Comparison of ENCODE assay signal across 31 mouse cellular contexts in the genomic region with DNA sequence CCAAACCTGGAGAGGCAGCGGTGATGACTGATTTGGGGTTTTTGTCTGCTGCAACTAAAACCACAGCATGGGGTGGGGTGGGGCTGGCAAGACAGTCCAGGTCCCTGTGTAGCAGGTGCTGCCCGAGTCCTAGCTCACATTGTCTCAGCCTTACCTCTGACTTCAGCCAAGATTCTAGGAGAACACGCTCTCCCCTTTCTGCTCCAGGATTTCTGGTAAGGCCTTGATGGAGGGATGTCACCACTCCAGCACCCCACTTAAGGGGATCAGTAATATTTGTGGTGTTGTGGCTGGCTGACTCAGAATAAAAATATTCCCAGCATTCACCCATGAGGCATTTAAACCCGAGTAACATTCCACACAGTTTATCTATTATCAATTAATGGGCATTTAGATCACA. TPM values are rescaled to one million over a fixed set of nuclear protein-coding genes. Genes with fewer than 3 reads are reported as not detected.
DNase-seq lines count a peak whose midpoint lies in the region; ATAC-seq lines count a peak whose summit lies in the region.
"Had no signal": no experiment of that assay in that cellular context is flagged by ENCODE, and none has a peak within 500 bp of the region (broad histone marks: within the 10 kb centered on the region; RNA-seq: fewer than 3 reads in every experiment).

No protein-coding gene starts in this region.

- H3K27me3 ChIP-seq in hindbrain, embryonic 16.5 days (replicated peaks; ENCODE audit: control insufficient read depth, insufficient read depth, low read length) = no peaks in the 10 kb centered on the region
- H3K27me3 ChIP-seq: forebrain, embryonic 13.5 days; heart, embryonic 13.5 days; intestine, embryonic 15.5 days had no signal

- no peak overlapping the region for H3K27ac ChIP-seq in hindbrain, embryonic 16.5 days (ENCODE audit: low read depth, low read length)
- H3K27ac ChIP-seq: forebrain, embryonic 10.5 days; forebrain, embryonic 13.5 days; heart, adult 2 months; heart, embryonic 10.5 days; heart, embryonic 13.5 days; hindbrain, embryonic 14.5 days; intestine, embryonic 15.5 days had no signal

- DNase-seq in 3134 (ENCODE audit: extremely low read depth, insufficient read length, low spot score) (peak; percentile 58), 3T3-L1 (ENCODE audit: low read depth, low spot score) (peak; percentile 60), R1 (ENCODE audit: low read depth, low spot score) (peak; percentile 65)
- DNase-seq in Muller cell, postnatal 12 days (ENCODE audit: inconsistent ontology term) = peak; percentile 64
- DNase-seq in kidney, postnatal 4 days = no peak
- no peak for DNase-seq in left cerebral cortex, postnatal 10 days (ENCODE audit: extremely low spot score in 1 of 2, low spot score in 2 of 2)
- DNase-seq: adrenal gland, adult 8-10 months; adrenal gland, postnatal 36 days; B cell, adult 2 months; cerebellum, adult 18-20 months; cerebellum, adult 9-10 months; cerebellum, postnatal 14 days; gastrocnemius, postnatal 10 days; gastrocnemius, postnatal 36 days; heart, postnatal 14 days; heart, postnatal 4 days; kidney, adult 11 months had no signal

- H3K4me3 ChIP-seq in hindbrain, embryonic 16.5 days (ENCODE audit: low read length) = no peak overlapping the region
- H3K4me3 ChIP-seq: forebrain, embryonic 10.5 days; forebrain, embryonic 13.5 days; heart, adult 2 months; heart, embryonic 10.5 days; heart, embryonic 13.5 days; intestine, embryonic 15.5 days had no signal

- H3K4me2 ChIP-seq in hindbrain, embryonic 16.5 days (ENCODE audit: low read length) = no peak overlapping the region
- H3K4me2 ChIP-seq: forebrain, embryonic 13.5 days; heart, embryonic 13.5 days; hindbrain, embryonic 14.5 days; intestine, embryonic 15.5 days had no signal

- no peaks in the 10 kb centered on the region for H3K9me3 ChIP-seq in hindbrain, embryonic 16.5 days (ENCODE audit: control insufficient read depth, low read length)
- H3K9me3 ChIP-seq: forebrain, embryonic 10.5 days; heart, embryonic 10.5 days; heart, embryonic 13.5 days; intestine, embryonic 15.5 days had no signal

- no peaks in the 10 kb centered on the region for H3K4me1 ChIP-seq in hindbrain, embryonic 16.5 days (ENCODE audit: control insufficient read depth, insufficient read depth, low read depth, low read length)
- H3K4me1 ChIP-seq: forebrain, embryonic 10.5 days; forebrain, embryonic 13.5 days; heart, embryonic 10.5 days; intestine, embryonic 15.5 days had no signal

- H3K9ac ChIP-seq in hindbrain, embryonic 16.5 days (ENCODE audit: low read depth, low read length) = no peak overlapping the region
- H3K9ac ChIP-seq: forebrain, embryonic 13.5 days; heart, embryonic 13.5 days; hindbrain, embryonic 14.5 days; intestine, embryonic 15.5 days had no signal

- no peak for ATAC-seq in inflammation-experienced regulatory T-cells, adult 6 months
- ATAC-seq in hindbrain, embryonic 16.5 days = no peak
- ATAC-seq: CD4-positive, CD25-positive, alpha-beta regulatory T cell, adult 4 months; forebrain, embryonic 13.5 days; forebrain, embryonic 16.5 days; intestine, embryonic 15.5 days had no signal

- intact Hi-C loops in left cerebral cortex, postnatal 10 days (cut with DNase I) = no loop called here

- WGBS in hindbrain, embryonic 16.5 days = 96% methylated on average over 4 of the region's 4 CpGs

- no peaks in the 10 kb centered on the region for H3K36me3 ChIP-seq in hindbrain, embryonic 16.5 days (ENCODE audit: control insufficient read depth, insufficient read depth, low read length)
- H3K36me3 ChIP-seq: forebrain, embryonic 10.5 days; heart, embryonic 10.5 days; heart, embryonic 13.5 days; intestine, embryonic 15.5 days had no signal

RNA-seq across cellular contexts. Expression of a gene that starts 11.6 kb away (rescaled TPM):
- not detected for polyA plus RNA-seq in inflammation-experienced regulatory T-cells, adult 6 months (2017; shearing (Covaris generic))
- polyA plus RNA-seq in hindbrain, embryonic 16.5 days (2015; fragmentation: Nextera tagmentation; extraction: Ambion mirVana) = not detected in 2 replicates
- not detected for total RNA-seq in left cerebral cortex, postnatal 10 days (2021)
- total RNA-seq: granulocyte monocyte progenitor cell, adult 5-6 weeks; heart, adult 2 months; heart, postnatal 4 days had no signal
- polyA plus RNA-seq: CD4-positive, CD25-positive, alpha-beta regulatory T cell, adult 4 months; embryonic facial prominence, embryonic 11.5 days; forebrain, embryonic 10.5 days; forebrain, embryonic 13.5 days; forebrain, embryonic 16.5 days; heart, embryonic 10.5 days; heart, embryonic 13.5 days; hindbrain, embryonic 11.5 days had no signal

RNA-seq across cellular contexts. Expression of a gene that starts 12.2 kb away (rescaled TPM):
- not detected for polyA plus RNA-seq in inflammation-experienced regulatory T-cells, adult 6 months (2017; shearing (Covaris generic))
- polyA plus RNA-seq in hindbrain, embryonic 16.5 days (2015; fragmentation: Nextera tagmentation; extraction: Ambion mirVana) = 12.3 and 12.4 TPM in 2 replicates
- total RNA-seq in left cerebral cortex, postnatal 10 days (2021) = 1 to 10 TPM; 1.7 to 1.8 TPM

RNA-seq across cellular contexts. Expression of a gene that starts 17.5 kb away (rescaled TPM):
- polyA plus RNA-seq in inflammation-experienced regulatory T-cells, adult 6 months (2017; shearing (Covaris generic)) = 10 to 100 TPM; 46.1 to 71.2 (median 64.1) TPM
- polyA plus RNA-seq in hindbrain, embryonic 16.5 days (2015; fragmentation: Nextera tagmentation; extraction: Ambion mirVana) = 54.2 and 63.0 TPM in 2 replicates
- 10 to 100 TPM; 52.8 to 55.9 TPM for total RNA-seq in left cerebral cortex, postnatal 10 days (2021)

Comparison
In these comparisons a context has a peak if more than half of its experiments do, and no peak if none do; other contexts are left out.
1. DNase-seq: peak in 3134 (single experiment), 3T3-L1 (single experiment), Muller cell, postnatal 12 days (single experiment) and R1 (single experiment); none in kidney, postnatal 4 days (0 of 2) and left cerebral cortex, postnatal 10 days (0 of 2).
2. RNA of a gene that starts 12.2 kb away (polyA plus RNA-seq): 12.3 to 12.4 TPM in hindbrain, embryonic 16.5 days; not detected in inflammation-experienced regulatory T-cells, adult 6 months; every median in the first group is over 10 times any median in the second.